Mouse (Mus musculus) forebrain, embryonic 13.5 days (tissue): ENCODE measurements around the gene Cul4a. TPM values are rescaled to one million over a fixed set of nuclear protein-coding genes. Genes with fewer than 3 reads are reported as not detected.
A peak's percentile ranks its signal among the peaks of the same experiment; 100 is the strongest.
"Not testable (repeated sequence)": the region's sequence is repeated elsewhere in the genome, so short reads cannot be mapped to it uniquely, and the experiment has no call there.

ENCODE experiments used
- ATAC-seq: fragments of 200-750 bp; cut with Nextera tagmentation; 2 replicates; pipeline ENCODE4 v1.8.0; 2017
- H3K27ac ChIP-seq: fragments of 300-500 bp; sonication (generic); 2 replicates; pipeline ENCODE4 v1.5.1; 2015; ENCODE audit warnings: inconsistent platforms, mild to moderate bottlenecking, moderate library complexity
- H3K27me3 ChIP-seq: fragments of 300-500 bp; sonication (generic); 2 replicates; pipeline ENCODE4 v1.6.1; 2015; ENCODE audit warnings: mild to moderate bottlenecking, inconsistent platforms
- H3K36me3 ChIP-seq: fragments of 300-500 bp; sonication (generic); 2 replicates; pipeline ENCODE4 v1.6.1; 2015; ENCODE audit warnings: mild to moderate bottlenecking, inconsistent platforms; ENCODE audit not compliant: poor library complexity, severe bottlenecking
- H3K4me1 ChIP-seq: fragments of 300-500 bp; sonication (generic); 2 replicates; pipeline ENCODE4 v1.6.1; 2015; ENCODE audit warnings: inconsistent platforms
- H3K4me2 ChIP-seq: fragments of 300-500 bp; sonication (generic); 2 replicates; pipeline ENCODE4 v1.6.1; 2015; ENCODE audit warnings: inconsistent platforms, mild to moderate bottlenecking, moderate library complexity
- H3K4me3 ChIP-seq: fragments of 300-500 bp; sonication (generic); 2 replicates; pipeline ENCODE4 v1.5.1; 2015; ENCODE audit warnings: mild to moderate bottlenecking, inconsistent platforms
- H3K9ac ChIP-seq: fragments of 300-500 bp; sonication (generic); 2 replicates; pipeline ENCODE4 v1.6.1; 2015; ENCODE audit warnings: mild to moderate bottlenecking, inconsistent platforms
- H3K9me3 ChIP-seq: fragments of 300-500 bp; sonication (generic); replicated peaks from 2 replicates; pipeline ENCODE4 v1.6.1; 2016; ENCODE audit warnings: inconsistent platforms
- WGBS: fragments of 180-500 bp; shearing (Covaris S2); methylation state at CpG from one replicate; pipeline ENCODE4 v1.1.7; 2015; 5-methylcytosine and 5-hydroxymethylcytosine counted together
- polyA plus RNA-seq: library from polyadenylated mRNA; unstranded; fragments of >200 nt; fragmentation: Nextera tagmentation; extraction: Ambion mirVana; gene quantifications from 2 replicates; pipeline ENCODE4 v1.2.1, GENCODE M21; 2015

Gene Cul4a
- polyA plus RNA-seq, 1 experiment from 2014 or later: 66.3 TPM

- Histone ChIP-seq H3K4me3 (no peak overlapping the region), H3K4me1 (peaks cover 36% of the 10 kb centered on the region), H3K4me2 (no peak overlapping the region), H3K9ac (no peak overlapping the region), H3K36me3 (peaks cover 6% of the 10 kb centered on the region; the same call in 1 of the 2 replicates), H3K27ac (no peak overlapping the region), H3K9me3 (no peaks in the 10 kb centered on the region), H3K27me3 (no peaks in the 10 kb centered on the region)
- WGBS: 95% methylated on average over 8 of the region's 8 CpGs
- ATAC-seq: no peak
Observed at GRCm38 (mm10) chr8:13108967-13109366, 3.5 kb downstream of the Cul4a start.

- Histone ChIP-seq H3K9ac (no peak overlapping the region), H3K4me3 (no peak overlapping the region), H3K4me1 (peaks cover 32% of the 10 kb centered on the region), H3K27me3 (no peaks in the 10 kb centered on the region), H3K4me2 (no peak overlapping the region), H3K27ac (no peak overlapping the region), H3K9me3 (no peaks in the 10 kb centered on the region), H3K36me3 (peaks cover 7% of the 10 kb centered on the region; the same call in 1 of the 2 replicates)
- WGBS: 83% methylated on average over 1 of the region's 1 CpGs
- no peak for ATAC-seq
Observed at GRCm38 (mm10) chr8:13109416-13109960, 4.1 kb downstream of the Cul4a start.

GRCm38 (mm10) chr8:13111917-13112316 is 6.5 kb downstream of the Cul4a start:
- Histone ChIP-seq H3K4me3 (no peak overlapping the region), H3K4me1 (peaks cover 22% of the 10 kb centered on the region), H3K36me3 (peaks cover 18% of the 10 kb centered on the region), H3K27ac (0 out of 2 replicates have a peak overlapping the region, but pooled peaks have one; percentile 12), H3K27me3 (no peaks in the 10 kb centered on the region), H3K9me3 (no peaks in the 10 kb centered on the region), H3K9ac (no peak overlapping the region), H3K4me2 (no peak overlapping the region)
- WGBS: 91% methylated on average over 11 of the region's 11 CpGs
- ATAC-seq: no peak

- Histone ChIP-seq H3K27ac (no peak overlapping the region), H3K4me2 (no peak overlapping the region), H3K4me1 (peaks cover 17% of the 10 kb centered on the region; the same call in 1 of the 2 replicates), H3K4me3 (no peak overlapping the region), H3K27me3 (no peaks in the 10 kb centered on the region), H3K9ac (no peak overlapping the region), H3K9me3 (no peaks in the 10 kb centered on the region), H3K36me3 (peaks cover 23% of the 10 kb centered on the region)
- ATAC-seq: no peak
- 95% methylated on average over 4 of the region's 4 CpGs for WGBS
Observed at GRCm38 (mm10) chr8:13113232-13113631, 7.8 kb downstream of the Cul4a start.

- H3K9me3 ChIP-seq: no peaks in the 10 kb centered on the region
- H3K36me3 ChIP-seq: peaks cover 49% of the 10 kb centered on the region
- H3K4me3 ChIP-seq: no peak overlapping the region
- ATAC-seq: no peak
- H3K4me2 ChIP-seq: no peak overlapping the region
- no peak overlapping the region for H3K9ac ChIP-seq
- no peaks in the 10 kb centered on the region for H3K4me1 ChIP-seq
- H3K27ac ChIP-seq: no peak overlapping the region
- 92% methylated on average over 2 of the region's 2 CpGs for WGBS
- H3K27me3 ChIP-seq: no peaks in the 10 kb centered on the region
Observed at GRCm38 (mm10) chr8:13117096-13117495, 11.7 kb downstream of the Cul4a start.

- Histone ChIP-seq H3K4me1 (no peaks in the 10 kb centered on the region), H3K4me3 (no peak overlapping the region), H3K9me3 (no peaks in the 10 kb centered on the region), H3K9ac (no peak overlapping the region), H3K27ac (no peak overlapping the region), H3K4me2 (no peak overlapping the region), H3K36me3 (peaks cover 58% of the 10 kb centered on the region), H3K27me3 (no peaks in the 10 kb centered on the region)
- 94% methylated on average over 3 of the region's 3 CpGs for WGBS
- no peak for ATAC-seq
Observed at GRCm38 (mm10) chr8:13118516-13118915, 13.1 kb downstream of the Cul4a start.

GRCm38 (mm10) chr8:13120882-13121665 is 15.7 kb downstream of the Cul4a start:
- 91% methylated on average over 7 of the region's 7 CpGs for WGBS
- Histone ChIP-seq H3K36me3 (peaks cover 67% of the 10 kb centered on the region), H3K4me2 (no peak overlapping the region)

GRCm38 (mm10) chr8:13122887-13123421 is 17.5 kb downstream of the Cul4a start:
- Histone ChIP-seq H3K4me3 (no peak overlapping the region), H3K9me3 (no peaks in the 10 kb centered on the region), H3K9ac (no peak overlapping the region), H3K4me2 (no peak overlapping the region), H3K27me3 (no peaks in the 10 kb centered on the region), H3K36me3 (peaks cover 80% of the 10 kb centered on the region), H3K27ac (no peak overlapping the region), H3K4me1 (no peaks in the 10 kb centered on the region)
- WGBS: 95% methylated on average over 7 of the region's 7 CpGs
- ATAC-seq: no peak

More at GRCm38 (mm10) chr8:13120882-13121665, 15.7 kb downstream of the Cul4a start:
- no peak for ATAC-seq
- Histone ChIP-seq H3K4me1 (no peaks in the 10 kb centered on the region), H3K27ac (no peak overlapping the region), H3K27me3 (no peaks in the 10 kb centered on the region), H3K9me3 (no peaks in the 10 kb centered on the region), H3K9ac (no peak overlapping the region), H3K4me3 (no peak overlapping the region)

- Histone ChIP-seq H3K9me3 (no peaks in the 10 kb centered on the region), H3K27me3 (no peaks in the 10 kb centered on the region), H3K27ac (no peak overlapping the region), H3K36me3 (peaks cover 81% of the 10 kb centered on the region), H3K4me1 (no peaks in the 10 kb centered on the region), H3K9ac (no peak overlapping the region), H3K4me3 (no peak overlapping the region), H3K4me2 (no peak overlapping the region)
- WGBS: 94% methylated on average over 8 of the region's 8 CpGs
- no peak for ATAC-seq
Observed at GRCm38 (mm10) chr8:13124897-13125296, 19.5 kb downstream of the Cul4a start.

- ATAC-seq, H3K27ac ChIP-seq: not testable (repeated sequence)
Observed at GRCm38 (mm10) chr8:13132220-13132619, 26.8 kb downstream of the Cul4a start.

GRCm38 (mm10) chr8:13139641-13140182 is 34.3 kb downstream of the Cul4a start:
- no peak overlapping the region for H3K9ac ChIP-seq
- no peaks in the 10 kb centered on the region for H3K4me1 ChIP-seq
- no peak for ATAC-seq
- no peak overlapping the region for H3K4me3 ChIP-seq
- H3K27me3 ChIP-seq: no peaks in the 10 kb centered on the region
- H3K36me3 ChIP-seq: peaks cover 98% of the 10 kb centered on the region
- WGBS: 92% methylated on average over 6 of the region's 6 CpGs
- no peak overlapping the region for H3K4me2 ChIP-seq
- H3K27ac ChIP-seq: no peak overlapping the region
- no peaks in the 10 kb centered on the region for H3K9me3 ChIP-seq

More at GRCm38 (mm10) chr8:13132220-13132619, 26.8 kb downstream of the Cul4a start:
- not testable (repeated sequence) for H3K4me1 ChIP-seq, H3K27me3 ChIP-seq, H3K9me3 ChIP-seq, H3K9ac ChIP-seq, H3K4me2 ChIP-seq, H3K4me3 ChIP-seq
- H3K36me3 ChIP-seq: peaks cover 87% of the 10 kb centered on the region
- WGBS: 67% methylated on average over 9 of the region's 9 CpGs

- no peaks in the 10 kb centered on the region for H3K9me3 ChIP-seq
- H3K4me1 ChIP-seq: no peaks in the 10 kb centered on the region
- WGBS: 93% methylated on average over 5 of the region's 5 CpGs
- no peak overlapping the region for H3K4me3 ChIP-seq
- no peak overlapping the region for H3K4me2 ChIP-seq
- no peak for ATAC-seq
- peaks cover 98% of the 10 kb centered on the region for H3K36me3 ChIP-seq
- H3K9ac ChIP-seq: no peak overlapping the region
- H3K27ac ChIP-seq: no peak overlapping the region
- H3K27me3 ChIP-seq: no peaks in the 10 kb centered on the region
Observed at GRCm38 (mm10) chr8:13141681-13142080, 36.3 kb downstream of the Cul4a start.
